Mouse (Mus musculus) embryonic facial prominence, embryonic 11.5 days (tissue): ENCODE results near the gene Abtb1. TPM values are rescaled to one million over a fixed set of nuclear protein-coding genes. Genes with fewer than 3 reads are reported as not detected.

Experiments
- ATAC-seq: fragments of 200-750 bp; cut with Nextera tagmentation; replicated peaks from 2 replicates; pipeline ENCODE4 v1.8.0; 2017; ENCODE audit warnings: low read depth; ENCODE audit not compliant: insufficient number of reproducible peaks, low FRiP score, low TSS enrichment
- DNase-seq: peaks from one replicate; pipeline ENCODE4 v3.0.0-alpha.2; 2015; ENCODE audit warnings: low spot score
- H3K27ac ChIP-seq: fragments of 300-500 bp; sonication (generic); replicated peaks from 2 replicates; pipeline ENCODE4 v1.5.1; 2014; ENCODE audit warnings: mild to moderate bottlenecking, low read depth, low read length, control low read depth
- H3K27me3 ChIP-seq: fragments of 300-500 bp; sonication (generic); 2 replicates; pipeline ENCODE4 v1.6.1; 2014; ENCODE audit warnings: mild to moderate bottlenecking, low read length, moderate library complexity, mixed read lengths; ENCODE audit not compliant: control insufficient read depth, insufficient read depth
- H3K36me3 ChIP-seq: fragments of 300-500 bp; sonication (generic); replicated peaks from 2 replicates; pipeline ENCODE4 v1.6.1; 2014; ENCODE audit warnings: low read depth, mild to moderate bottlenecking, low read length, moderate library complexity, mixed read lengths; ENCODE audit not compliant: control insufficient read depth, insufficient read depth
- H3K4me1 ChIP-seq: fragments of 300-500 bp; sonication (generic); 2 replicates; pipeline ENCODE4 v1.6.1; 2014; ENCODE audit warnings: low read length, mixed read lengths; ENCODE audit not compliant: control insufficient read depth, insufficient read depth
- H3K4me2 ChIP-seq: fragments of 300-500 bp; sonication (generic); 2 replicates; pipeline ENCODE4 v1.6.1; 2014; ENCODE audit warnings: low read depth, mild to moderate bottlenecking, control low read depth, low read length, moderate library complexity
- H3K4me3 ChIP-seq: fragments of 300-500 bp; sonication (generic); 2 replicates; pipeline ENCODE4 v1.5.1; 2014; ENCODE audit warnings: low read depth, low read length, control low read depth
- H3K9ac ChIP-seq: fragments of 300-500 bp; sonication (generic); replicated peaks from 2 replicates; pipeline ENCODE4 v1.6.1; 2014; ENCODE audit warnings: mild to moderate bottlenecking, control low read depth, low read length
- H3K9me3 ChIP-seq: fragments of 300-500 bp; sonication (generic); replicated peaks from 2 replicates; pipeline ENCODE4 v1.6.1; 2016; ENCODE audit warnings: mild to moderate bottlenecking, low read length, inconsistent platforms, mixed read lengths; ENCODE audit not compliant: control insufficient read depth
- WGBS: fragments of 180-500 bp; shearing (Covaris S2); extraction: QIAGEN DNeasy Blood & Tissue Kit; methylation state at CpG from one replicate; pipeline ENCODE4 v1.1.7; 2014; 5-methylcytosine and 5-hydroxymethylcytosine counted together
- polyA plus RNA-seq: library from polyadenylated mRNA; unstranded; fragments of >200 nt; fragmentation: Nextera tagmentation; extraction: Ambion mirVana; gene quantifications from 2 replicates; pipeline ENCODE4 v1.2.1, GENCODE M21; 2014

The Abtb1 gene
- polyA plus RNA-seq, 1 experiment from 2014 or later, result 13.7 TPM

DNA sequence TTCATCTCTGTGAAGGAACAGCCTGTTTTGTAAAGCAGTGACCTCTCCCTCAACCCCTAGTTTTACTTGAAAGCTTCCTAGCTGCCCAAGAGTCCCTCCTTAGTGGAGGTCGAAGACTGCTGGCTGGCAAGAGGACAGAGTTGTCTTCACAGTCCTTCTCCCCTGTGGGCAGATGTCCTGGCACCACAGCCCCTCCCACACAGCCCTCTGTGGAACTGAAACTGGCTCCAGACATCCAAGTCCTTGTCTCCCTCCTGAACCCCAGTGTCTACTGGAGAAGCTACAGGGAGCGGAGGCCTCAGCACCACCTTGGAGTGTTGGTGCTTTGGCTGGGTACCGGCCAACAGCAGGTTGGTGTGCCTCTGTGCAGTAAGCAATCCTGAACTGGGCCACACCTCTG is 26.3 kb downstream of the Abtb1 start:
- no peak for DNase-seq

DNA sequence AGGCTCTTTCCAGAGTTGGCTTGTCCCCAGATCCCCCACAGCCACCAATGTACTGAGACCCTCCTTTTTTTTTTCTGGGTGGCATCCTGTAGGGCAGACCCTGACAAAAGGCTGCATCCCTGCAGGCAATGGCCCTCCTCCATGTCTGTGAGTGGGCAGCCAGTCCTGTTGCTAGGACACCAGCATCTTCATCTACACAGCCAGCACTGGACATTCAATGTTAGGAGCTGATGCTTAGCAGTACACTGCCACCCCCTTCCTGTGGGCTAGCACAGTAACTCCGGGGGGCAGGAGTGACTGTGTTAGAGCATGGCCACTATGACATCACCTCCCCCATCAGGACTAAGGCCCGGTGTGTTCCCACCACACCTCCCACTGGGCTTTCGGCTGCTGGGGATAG is 26.7 kb downstream of the Abtb1 start:
- H3K9ac ChIP-seq, result no peak overlapping the region
- H3K27me3 ChIP-seq, result no peaks in the 10 kb centered on the region
- H3K9me3 ChIP-seq, result no peaks in the 10 kb centered on the region
- no peak for DNase-seq
- H3K4me1 ChIP-seq, result no peaks in the 10 kb centered on the region
- no peak for ATAC-seq
- H3K4me3 ChIP-seq, result no peak overlapping the region
- no peak overlapping the region for H3K4me2 ChIP-seq
- H3K36me3 ChIP-seq, result no peaks in the 10 kb centered on the region
- H3K27ac ChIP-seq, result no peak overlapping the region
- 73% methylated on average over 3 of the region's 3 CpGs for WGBS

More for the DNA sequence above, 26.3 kb downstream of the Abtb1 start:
- Histone ChIP-seq H3K4me2 (no peak overlapping the region), H3K36me3 (no peaks in the 10 kb centered on the region), H3K9me3 (no peaks in the 10 kb centered on the region), H3K27me3 (no peaks in the 10 kb centered on the region), H3K27ac (no peak overlapping the region), H3K4me3 (no peak overlapping the region), H3K4me1 (no peaks in the 10 kb centered on the region), H3K9ac (no peak overlapping the region)
- no peak for ATAC-seq
- WGBS, result 83% methylated on average over 3 of the region's 3 CpGs

DNA sequence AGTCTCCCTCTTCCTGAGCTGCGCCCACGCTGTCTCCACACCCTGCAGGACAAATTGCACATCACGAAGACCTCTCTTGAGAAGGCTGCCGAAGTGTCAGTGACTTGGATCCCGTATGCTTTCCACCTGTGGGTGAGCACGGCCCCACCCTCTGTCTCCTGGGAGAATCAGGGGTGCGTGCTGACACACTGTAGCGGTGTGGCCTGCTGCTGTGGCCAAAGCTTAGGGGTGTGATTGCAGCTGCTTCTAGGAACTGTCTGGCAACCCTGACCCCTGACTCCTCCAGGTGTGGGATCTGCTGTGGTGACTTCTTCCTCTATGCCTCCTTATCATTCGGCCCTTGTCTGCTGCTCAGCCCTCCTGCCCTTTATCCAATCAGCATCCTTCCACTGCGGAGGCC is 28.0 kb downstream of the Abtb1 start:
- ATAC-seq (no peak), DNase-seq (no peak)
- H3K36me3 ChIP-seq, result no peaks in the 10 kb centered on the region
- H3K4me1 ChIP-seq, result no peaks in the 10 kb centered on the region
- no peak overlapping the region for H3K27ac ChIP-seq
- no peak overlapping the region for H3K9ac ChIP-seq
- H3K27me3 ChIP-seq, result no peaks in the 10 kb centered on the region
- WGBS, result 80% methylated on average over 10 of the region's 10 CpGs
- no peak overlapping the region for H3K4me2 ChIP-seq
- no peak overlapping the region for H3K4me3 ChIP-seq
- H3K9me3 ChIP-seq, result no peaks in the 10 kb centered on the region

GRCm38 (mm10) chr6:88812886-88813285 is 28.9 kb downstream of the Abtb1 start:
- no peak overlapping the region for H3K27ac ChIP-seq
- no peaks in the 10 kb centered on the region for H3K9me3 ChIP-seq
- DNase-seq (peak; percentile 73), ATAC-seq (no peak)
- no peak overlapping the region for H3K4me2 ChIP-seq
- no peaks in the 10 kb centered on the region for H3K27me3 ChIP-seq
- no peak overlapping the region for H3K9ac ChIP-seq
- H3K4me1 ChIP-seq, result no peaks in the 10 kb centered on the region
- H3K4me3 ChIP-seq, result no peak overlapping the region
- WGBS, result 68% methylated on average over 3 of the region's 3 CpGs
- H3K36me3 ChIP-seq, result no peaks in the 10 kb centered on the region

GRCm38 (mm10) chr6:88811880-88812400 is 29.8 kb downstream of the Abtb1 start:
- no peak overlapping the region for H3K9ac ChIP-seq
- no peak overlapping the region for H3K27ac ChIP-seq
- no peaks in the 10 kb centered on the region for H3K4me1 ChIP-seq
- H3K4me3 ChIP-seq, result no peak overlapping the region
- H3K36me3 ChIP-seq, result no peaks in the 10 kb centered on the region
- WGBS, result 47% methylated on average over 7 of the region's 7 CpGs
- DNase-seq (no peak), ATAC-seq (no peak)
- no peak overlapping the region for H3K4me2 ChIP-seq
- H3K9me3 ChIP-seq, result no peaks in the 10 kb centered on the region
- H3K27me3 ChIP-seq, result no peaks in the 10 kb centered on the region

DNA sequence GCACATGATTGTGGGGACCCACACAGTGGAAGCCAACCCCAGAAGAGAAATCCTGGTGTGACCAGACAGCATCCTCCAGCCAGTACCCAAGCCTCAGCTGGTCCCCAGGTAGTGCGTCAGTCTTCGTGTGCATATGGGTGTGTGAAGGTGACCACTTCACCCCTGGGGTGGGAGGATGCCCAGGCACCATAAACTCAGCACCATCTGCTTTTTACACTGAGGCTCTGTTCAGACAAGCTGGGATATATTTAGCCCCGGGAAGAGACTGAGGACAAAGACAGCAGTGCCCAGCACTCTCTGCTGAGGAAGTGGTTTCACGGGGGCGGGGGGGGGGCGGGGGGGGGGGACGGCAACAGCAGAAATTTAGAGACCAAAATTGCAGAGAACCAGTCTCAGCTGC is 30.4 kb downstream of the Abtb1 start:
- Histone ChIP-seq H3K4me1 (no peaks in the 10 kb centered on the region), H3K4me3 (no peak overlapping the region), H3K27me3 (no peaks in the 10 kb centered on the region), H3K9ac (no peak overlapping the region), H3K4me2 (no peak overlapping the region), H3K36me3 (no peaks in the 10 kb centered on the region), H3K9me3 (no peaks in the 10 kb centered on the region), H3K27ac (no peak overlapping the region)
- no peak for DNase-seq
- 55% methylated on average over 3 of the region's 7 CpGs for WGBS
- no peak for ATAC-seq

- no peak for DNase-seq
- Histone ChIP-seq H3K27ac (no peak overlapping the region), H3K9ac (no peak overlapping the region), H3K27me3 (no peaks in the 10 kb centered on the region), H3K4me3 (no peak overlapping the region), H3K9me3 (no peaks in the 10 kb centered on the region), H3K36me3 (no peaks in the 10 kb centered on the region), H3K4me1 (no peaks in the 10 kb centered on the region), H3K4me2 (no peak overlapping the region)
- WGBS, result 47% methylated on average over 3 of the region's 3 CpGs
- ATAC-seq, result peak; percentile 53; the same call in 1 of the 2 replicates
Observed at GRCm38 (mm10) chr6:88810291-88810690, 31.5 kb downstream of the Abtb1 start.

DNA sequence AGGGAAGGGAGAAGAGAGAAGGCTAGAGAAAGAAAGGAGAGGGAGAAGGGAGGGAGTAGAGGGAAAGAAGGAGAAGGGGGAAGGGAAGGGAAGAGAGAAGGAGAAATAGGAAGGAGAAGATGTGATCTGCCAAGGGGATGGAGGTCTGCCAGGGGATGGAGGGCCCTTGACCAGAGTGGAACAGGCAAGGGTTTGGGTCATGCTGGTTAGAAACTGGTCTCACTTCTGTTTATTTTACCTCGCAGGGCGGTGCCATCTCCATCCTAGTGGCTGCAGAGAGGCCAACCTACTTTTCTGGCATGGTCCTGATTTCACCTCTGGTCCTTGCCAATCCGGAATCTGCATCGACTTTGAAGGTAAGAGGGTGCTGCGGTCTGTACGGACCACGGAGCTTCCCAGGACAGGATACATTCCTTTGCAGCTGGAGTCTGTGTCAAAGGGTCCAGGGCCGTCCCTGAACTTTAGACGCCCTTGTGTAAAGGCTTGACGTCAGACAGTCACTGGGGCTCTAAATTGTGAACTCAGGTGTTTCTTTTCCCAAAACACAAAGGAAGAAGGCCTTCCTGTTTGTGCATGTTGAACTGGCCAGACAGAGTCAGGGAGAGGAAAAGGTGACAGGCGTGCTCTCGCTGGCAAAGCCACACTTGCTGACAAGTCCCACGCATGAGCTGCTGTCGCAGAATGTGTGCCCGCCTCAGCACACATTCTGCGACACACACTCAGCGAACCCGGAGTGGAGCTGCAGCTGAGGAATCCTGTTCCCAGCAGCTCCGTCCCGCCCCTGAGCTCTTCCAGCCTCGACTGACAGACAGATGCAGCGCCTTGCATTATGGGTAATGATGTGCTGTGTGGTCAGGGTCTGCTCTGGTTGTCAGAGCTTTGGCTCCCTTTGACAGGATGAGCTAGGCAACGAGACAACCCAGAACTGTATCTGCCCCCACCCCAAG is 32.4 kb downstream of the Abtb1 start:
- no peak overlapping the region for H3K9ac ChIP-seq
- 69% methylated on average over 23 of the region's 23 CpGs for WGBS
- no peak overlapping the region for H3K27ac ChIP-seq
- no peaks in the 10 kb centered on the region for H3K27me3 ChIP-seq
- H3K4me2 ChIP-seq, result no peak overlapping the region
- no peaks in the 10 kb centered on the region for H3K4me1 ChIP-seq
- no peaks in the 10 kb centered on the region for H3K36me3 ChIP-seq
- no peaks in the 10 kb centered on the region for H3K9me3 ChIP-seq
- DNase-seq (no peak), ATAC-seq (0 out of 2 replicates have a peak, but pooled peaks have one; percentile 3)
- no peak overlapping the region for H3K4me3 ChIP-seq
